Mouse (Mus musculus) limb, embryonic 10.5 days (tissue): ENCODE results near the gene Slfn14. TPM values are rescaled to one million over a fixed set of nuclear protein-coding genes. Genes with fewer than 3 reads are reported as not detected.
"Not testable (repeated sequence)": the region's sequence is repeated elsewhere in the genome, so short reads cannot be mapped to it uniquely, and the experiment has no call there.

Experiments used
- DNase-seq: peaks from one replicate; pipeline ENCODE4 v3.0.0-alpha.2; 2017; ENCODE audit warnings: low spot score
- H3K27ac ChIP-seq: fragments of 300-500 bp; sonication (generic); 2 replicates; pipeline ENCODE4 v1.5.1; 2016; ENCODE audit warnings: mild to moderate bottlenecking
- H3K27me3 ChIP-seq: fragments of 300-500 bp; sonication (generic); 2 replicates; pipeline ENCODE4 v1.6.1; 2016; ENCODE audit warnings: low read depth, mild to moderate bottlenecking; ENCODE audit not compliant: poor library complexity, severe bottlenecking
- H3K36me3 ChIP-seq: fragments of 300-500 bp; sonication (generic); 2 replicates; pipeline ENCODE4 v1.6.1; 2016; ENCODE audit warnings: mild to moderate bottlenecking, moderate library complexity
- H3K4me1 ChIP-seq: fragments of 300-500 bp; sonication (generic); 2 replicates; pipeline ENCODE4 v1.6.1; 2016
- H3K4me3 ChIP-seq: fragments of 300-500 bp; sonication (generic); 2 replicates; pipeline ENCODE4 v1.5.1; 2016; ENCODE audit warnings: mild to moderate bottlenecking, moderate library complexity
- H3K9me3 ChIP-seq: fragments of 300-500 bp; sonication (generic); replicated peaks from 2 replicates; pipeline ENCODE4 v1.6.1; 2016; ENCODE audit warnings: mild to moderate bottlenecking
- WGBS: fragments of 180-500 bp; shearing (Covaris S2); methylation state at CpG from one replicate; pipeline ENCODE4 v1.1.7; 2016; 5-methylcytosine and 5-hydroxymethylcytosine counted together
- polyA plus RNA-seq: library from polyadenylated mRNA; unstranded; fragments of >200 nt; fragmentation: Nextera tagmentation; extraction: Ambion mirVana; gene quantifications from 2 replicates; pipeline ENCODE4 v1.2.1, GENCODE M21; 2016

Gene Slfn14
- polyA plus RNA-seq = 0.08 and 0.15 TPM in 2 replicates

DNA sequence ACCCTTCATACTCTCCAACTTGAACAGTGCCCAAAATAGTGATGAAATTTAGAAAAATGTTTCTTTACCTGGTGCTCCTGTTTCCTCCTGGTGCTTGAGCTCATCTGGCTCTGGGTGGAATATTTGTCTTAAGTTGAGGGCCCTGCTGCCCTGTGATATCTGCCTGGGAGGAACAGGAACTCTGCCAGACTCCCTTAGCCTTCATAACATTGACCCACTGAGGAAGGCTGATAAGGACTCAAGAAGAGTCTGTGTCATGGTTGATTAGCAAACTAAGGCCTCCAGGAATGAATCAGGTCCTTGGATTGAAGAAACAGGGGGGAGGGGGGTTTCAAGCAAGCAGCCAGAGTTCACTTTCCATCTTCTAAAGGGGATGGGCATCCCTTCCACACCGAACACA is at the start of gene Slfn14:
Gene Slfn14, minus strand, starts transcription at position 161 of the 400 bp plus-strand sequence.
- Histone ChIP-seq H3K27ac (no peak within 1 kb of the TSS), H3K36me3 (no peaks in the 10 kb centered on the region), H3K4me1 (peaks cover 7% of the 10 kb centered on the region), H3K27me3 (no peaks in the 10 kb centered on the region), H3K9me3 (no peaks in the 10 kb centered on the region), H3K4me3 (no peak within 1 kb of the TSS)
- DNase-seq = no peak
- WGBS = 83% methylated on average over 1 of the region's 1 CpGs

DNA sequence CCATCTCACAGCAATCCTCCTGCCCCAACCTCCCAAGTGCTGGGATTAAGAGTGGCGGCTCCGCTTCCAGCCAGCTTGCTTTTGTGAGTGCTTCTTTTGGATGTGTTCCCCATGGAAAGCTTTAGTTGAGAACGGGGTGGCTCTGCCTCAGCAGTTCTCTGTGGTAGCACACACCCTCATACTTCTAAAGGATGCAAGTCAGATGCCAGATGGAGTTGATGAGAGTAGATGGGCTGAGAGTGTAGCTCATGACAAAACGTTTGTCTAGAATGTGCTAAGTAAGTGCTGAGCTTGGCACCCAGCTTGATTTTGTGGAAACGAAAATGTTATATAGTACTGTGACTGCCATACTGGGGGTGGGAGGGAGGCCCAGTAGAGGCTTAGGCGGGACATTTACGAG is 49.3 kb upstream of the Slfn14 start:
- Histone ChIP-seq H3K36me3 (peaks cover 83% of the 10 kb centered on the region), H3K4me1 (no peaks in the 10 kb centered on the region), H3K27me3 (no peaks in the 10 kb centered on the region), H3K4me3 (no peak overlapping the region), H3K9me3 (no peaks in the 10 kb centered on the region), H3K27ac (no peak overlapping the region)
- no peak for DNase-seq
- WGBS = 90% methylated on average over 7 of the region's 7 CpGs

DNA sequence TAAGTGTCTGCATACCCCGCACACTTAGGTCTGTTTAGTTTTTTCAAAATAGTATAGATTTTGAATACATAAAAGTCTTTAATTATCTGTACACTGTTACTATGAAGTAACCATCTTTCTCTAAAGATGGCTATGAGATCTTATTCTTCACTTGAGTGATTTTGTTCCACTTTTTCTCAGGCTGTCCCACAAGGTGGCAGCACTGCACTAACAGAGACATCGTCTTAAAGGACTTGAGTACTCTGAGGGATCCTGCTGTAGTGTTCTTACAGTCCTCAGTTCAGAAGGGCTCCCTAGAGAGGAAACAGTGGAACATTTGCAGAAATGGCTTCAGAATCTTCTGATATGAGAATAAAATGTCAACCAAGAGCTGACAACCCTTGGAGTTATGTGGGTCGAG is 40.9 kb upstream of the Slfn14 start:
- peak; percentile 34 for DNase-seq
- Histone ChIP-seq H3K4me1 (no peaks in the 10 kb centered on the region), H3K27me3 (no peaks in the 10 kb centered on the region), H3K4me3 (no peak overlapping the region), H3K36me3 (peaks cover 76% of the 10 kb centered on the region), H3K9me3 (no peaks in the 10 kb centered on the region), H3K27ac (no peak overlapping the region)
- WGBS = 63% methylated on average over 3 of the region's 3 CpGs

DNA sequence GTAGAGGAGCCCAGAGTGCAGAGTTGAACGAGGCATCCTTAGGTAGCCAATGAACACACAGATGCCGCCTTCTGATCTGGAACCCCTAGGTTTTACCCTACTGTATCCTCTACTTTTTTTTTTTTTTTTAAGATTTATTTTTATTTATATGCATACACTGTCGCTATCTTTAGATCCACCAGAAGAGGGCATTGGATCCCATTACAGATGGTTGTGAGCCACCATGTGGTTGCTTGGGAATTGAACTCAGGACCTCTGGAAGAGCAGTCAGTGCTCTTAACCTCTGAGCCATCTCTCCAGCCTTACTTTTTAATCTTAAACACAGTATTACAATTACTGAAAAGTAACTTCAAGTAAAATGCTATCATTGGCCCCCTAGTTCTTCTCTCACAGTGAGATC is 40.2 kb upstream of the Slfn14 start:
- 89% methylated on average over 3 of the region's 3 CpGs for WGBS
- not testable (repeated sequence) for H3K27me3 ChIP-seq, DNase-seq, H3K9me3 ChIP-seq, H3K4me1 ChIP-seq, H3K27ac ChIP-seq, H3K4me3 ChIP-seq
- peaks cover 82% of the 10 kb centered on the region for H3K36me3 ChIP-seq

DNA sequence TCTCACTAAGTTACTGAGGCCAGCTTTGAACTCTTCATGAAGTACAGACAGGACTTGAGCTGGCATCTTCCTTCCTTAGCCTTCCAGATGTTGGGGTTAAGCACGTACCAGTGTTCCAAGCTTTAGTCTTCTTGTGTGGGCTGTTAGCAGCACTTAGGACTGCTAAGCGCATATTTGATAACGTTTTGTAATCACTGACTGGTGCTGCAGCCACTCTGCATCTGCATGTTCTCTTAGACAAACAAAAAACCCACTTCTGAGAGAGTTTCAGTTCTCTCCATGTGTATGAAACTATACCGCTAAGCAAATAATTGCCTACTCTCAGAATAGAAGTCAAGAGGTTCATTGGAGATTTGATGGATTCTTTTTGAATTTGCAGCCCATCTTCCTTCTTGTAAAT is 32.5 kb upstream of the Slfn14 start:
- H3K27ac ChIP-seq = no peak overlapping the region
- no peaks in the 10 kb centered on the region for H3K4me1 ChIP-seq
- no peaks in the 10 kb centered on the region for H3K9me3 ChIP-seq
- 91% methylated on average over 4 of the region's 4 CpGs for whole genome bisulfite sequencing
- H3K36me3 ChIP-seq = peaks cover 94% of the 10 kb centered on the region
- no peak overlapping the region for H3K4me3 ChIP-seq
- DNase-seq = no peak
- H3K27me3 ChIP-seq = no peaks in the 10 kb centered on the region

DNA sequence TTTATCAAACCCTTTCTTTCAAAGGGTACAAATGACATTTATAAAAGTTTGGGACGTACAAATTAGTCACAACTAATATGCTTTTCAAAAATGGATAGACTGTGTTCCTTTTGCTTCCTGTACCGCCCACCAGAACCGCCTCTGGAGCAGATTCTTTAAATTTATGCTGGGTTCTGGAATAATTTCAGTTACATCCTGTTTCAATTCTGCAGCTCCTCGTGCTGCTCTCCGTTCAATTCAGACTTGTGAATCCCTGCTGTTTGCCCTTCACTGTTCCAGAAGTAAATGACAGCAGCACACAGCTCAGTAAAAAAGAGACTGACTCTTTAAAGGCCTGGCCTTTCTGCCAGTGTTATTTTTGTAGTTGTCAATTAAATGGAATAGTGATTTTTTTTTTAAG is 25.9 kb upstream of the Slfn14 start:
- H3K36me3 ChIP-seq = peaks cover 64% of the 10 kb centered on the region
- H3K9me3 ChIP-seq = no peaks in the 10 kb centered on the region
- 86% methylated on average over 5 of the region's 5 CpGs for WGBS
- H3K27me3 ChIP-seq = no peaks in the 10 kb centered on the region
- no peaks in the 10 kb centered on the region for H3K4me1 ChIP-seq
- H3K27ac ChIP-seq = no peak overlapping the region
- H3K4me3 ChIP-seq = no peak overlapping the region
- no peak for DNase-seq

DNA sequence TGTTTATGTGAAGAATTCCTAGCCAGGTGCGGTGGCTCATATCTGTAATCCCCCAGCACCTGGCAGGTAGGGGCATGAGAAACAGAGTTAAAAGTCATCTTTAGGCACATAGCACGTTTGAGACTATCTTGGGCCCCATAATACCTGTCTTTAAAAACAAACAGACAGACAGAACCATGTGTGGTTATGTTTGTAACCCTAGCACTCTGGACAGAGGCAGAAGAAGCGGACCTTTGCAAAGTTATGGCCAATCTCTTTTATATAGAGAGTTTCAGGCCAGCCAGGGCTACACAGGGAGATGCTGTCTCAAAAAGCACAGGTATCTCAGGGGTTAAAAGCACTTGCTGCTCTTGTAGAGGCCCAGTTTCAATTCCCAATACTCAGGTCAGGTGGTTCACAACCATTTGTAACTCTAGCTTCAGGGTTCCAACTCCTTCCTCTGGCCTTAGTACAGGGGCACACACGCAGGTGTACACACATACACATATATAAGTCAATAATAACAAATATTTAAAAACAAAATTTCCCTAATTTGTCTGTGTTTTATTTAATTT is 20.3 kb upstream of the Slfn14 start:
- DNase-seq = no peak
- Histone ChIP-seq H3K36me3 (peaks cover 27% of the 10 kb centered on the region), H3K27me3 (no peaks in the 10 kb centered on the region), H3K27ac (no peak overlapping the region), H3K9me3 (no peaks in the 10 kb centered on the region), H3K4me1 (peaks cover 22% of the 10 kb centered on the region), H3K4me3 (no peak overlapping the region)
- 82% methylated on average over 4 of the region's 4 CpGs for WGBS

DNA sequence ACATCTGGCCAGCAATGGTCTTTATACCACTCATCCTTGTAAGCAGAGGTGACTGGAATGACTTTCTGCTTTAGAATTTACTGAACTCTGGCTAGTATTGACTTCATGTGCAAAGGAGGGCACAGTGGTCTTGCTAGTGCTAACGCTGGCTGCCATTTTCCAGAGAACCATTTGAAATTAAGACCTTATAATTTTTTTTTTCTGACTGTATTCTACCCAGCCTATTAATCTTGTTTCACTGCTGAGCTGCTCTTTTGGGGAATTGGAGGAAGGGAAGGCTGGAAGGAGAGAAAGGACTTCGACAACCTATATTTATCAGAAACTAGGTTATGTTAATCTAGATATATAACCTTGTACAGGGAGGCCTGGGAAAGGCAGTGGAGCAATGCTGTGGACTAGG is 18.0 kb upstream of the Slfn14 start:
- Histone ChIP-seq H3K4me3 (no peak overlapping the region), H3K9me3 (no peaks in the 10 kb centered on the region), H3K4me1 (peaks cover 22% of the 10 kb centered on the region), H3K36me3 (peaks cover 20% of the 10 kb centered on the region), H3K27ac (no peak overlapping the region), H3K27me3 (no peaks in the 10 kb centered on the region)
- 93% methylated on average over 2 of the region's 2 CpGs for WGBS
- no peak for DNase-seq

DNA sequence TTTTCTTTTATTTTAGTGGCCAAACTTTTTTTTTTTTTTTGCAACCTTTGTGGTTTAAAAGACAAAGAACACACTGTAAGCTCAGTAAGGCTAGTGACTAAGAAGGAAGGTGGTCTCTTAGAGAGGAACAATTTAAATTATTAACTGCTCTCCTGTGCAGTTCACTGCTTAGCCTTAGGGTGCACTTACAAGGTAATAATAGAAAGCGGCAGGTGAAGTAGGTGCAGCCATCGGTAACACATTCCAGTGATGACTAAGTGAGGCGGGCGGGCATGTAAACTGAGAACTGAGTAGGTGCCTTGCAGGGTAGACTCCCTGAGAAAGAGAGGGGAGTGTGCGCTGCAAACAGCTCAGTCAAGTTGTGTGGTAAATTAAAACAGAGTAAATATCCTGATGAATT is 17.2 kb upstream of the Slfn14 start:
- whole genome bisulfite sequencing = 58% methylated on average over 5 of the region's 5 CpGs

DNA sequence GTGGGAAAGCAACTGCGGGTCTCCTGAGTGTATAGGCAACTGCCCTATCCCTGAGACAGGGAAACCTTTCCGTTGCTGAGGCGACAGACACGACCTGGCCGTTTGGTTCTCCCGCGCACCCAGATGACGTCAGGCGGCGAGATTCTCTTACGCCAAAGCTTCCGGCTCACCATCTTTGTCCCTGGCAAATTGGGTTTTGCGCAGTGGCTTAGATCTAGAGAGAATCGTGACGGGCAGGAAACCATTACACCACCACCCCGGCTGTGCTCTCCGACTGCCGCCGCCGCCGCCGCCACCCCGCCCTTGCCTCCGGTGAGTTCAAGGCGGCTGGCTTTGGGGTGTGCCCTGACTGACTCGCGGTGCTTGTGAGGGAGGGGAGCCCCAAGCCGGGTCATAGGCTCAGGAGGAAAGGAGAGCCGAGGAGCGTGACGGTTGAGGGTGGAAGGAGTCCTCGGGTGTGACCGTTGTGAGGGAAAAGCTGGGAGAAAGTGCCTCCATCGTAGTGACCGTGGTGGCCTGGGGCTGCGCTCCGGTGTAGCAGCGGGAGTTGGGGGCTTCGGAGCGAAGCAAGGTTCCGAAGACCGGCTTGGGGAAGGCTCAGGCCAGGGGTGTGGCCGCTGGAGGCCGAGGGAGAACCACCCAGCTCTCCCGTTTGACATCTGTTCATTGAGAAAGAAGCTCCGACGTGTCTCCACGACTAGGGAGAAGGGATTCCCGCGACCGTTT is 16.2 kb upstream of the Slfn14 start, which contains the start of gene Pex12:
Gene Pex12, minus strand, starts transcription at position 61 of the 726 bp plus-strand sequence.
- Histone ChIP-seq H3K9me3 (no peaks in the 10 kb centered on the region), H3K27me3 (no peaks in the 10 kb centered on the region), H3K4me3 (peak within 1 kb of the TSS; percentile 94), H3K27ac (peak within 1 kb of the TSS; percentile 93), H3K4me1 (peaks cover 31% of the 10 kb centered on the region), H3K36me3 (0 out of 2 replicates have a peak, but pooled peaks cover 4% of the 10 kb centered on the region)
- WGBS = under 1% methylated on average over 51 of the region's 51 CpGs
- peak; percentile 98 for DNase-seq

More for the DNA sequence above, 17.2 kb upstream of the Slfn14 start:
- H3K4me3 ChIP-seq = peak overlapping the region; percentile 94
- peaks cover 13% of the 10 kb centered on the region for H3K36me3 ChIP-seq
- H3K4me1 ChIP-seq = peaks cover 22% of the 10 kb centered on the region
- no peaks in the 10 kb centered on the region for H3K27me3 ChIP-seq
- H3K27ac ChIP-seq = no peak overlapping the region
- DNase-seq = no peak
- H3K9me3 ChIP-seq = no peaks in the 10 kb centered on the region

DNA sequence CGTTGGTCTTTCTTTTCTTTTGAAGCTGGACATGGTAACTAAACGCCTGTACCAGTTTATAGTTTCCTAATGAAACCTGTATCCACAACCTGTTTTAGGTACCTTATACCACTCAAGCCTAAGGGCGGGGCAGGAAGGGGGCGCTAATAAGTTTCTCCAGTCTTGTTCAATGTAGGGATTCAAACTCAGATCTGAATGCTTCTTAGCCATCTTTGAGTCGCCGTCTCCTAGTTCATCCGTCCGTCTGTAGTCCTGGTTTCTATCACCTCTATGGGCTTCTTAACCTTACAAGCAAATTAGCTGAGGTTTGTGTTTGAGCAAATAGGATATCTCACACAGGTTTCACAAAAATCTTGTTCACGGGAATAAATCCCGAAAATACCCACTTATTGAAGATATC is 15.6 kb upstream of the Slfn14 start:
- no peak for DNase-seq
- peaks cover 10% of the 10 kb centered on the region for H3K36me3 ChIP-seq
- H3K4me1 ChIP-seq = peaks cover 36% of the 10 kb centered on the region
- H3K27ac ChIP-seq = peak overlapping the region; percentile 93
- H3K27me3 ChIP-seq = no peaks in the 10 kb centered on the region
- no peaks in the 10 kb centered on the region for H3K9me3 ChIP-seq
- H3K4me3 ChIP-seq = peak overlapping the region; percentile 94
- WGBS = 8% methylated on average over 10 of the region's 10 CpGs

DNA sequence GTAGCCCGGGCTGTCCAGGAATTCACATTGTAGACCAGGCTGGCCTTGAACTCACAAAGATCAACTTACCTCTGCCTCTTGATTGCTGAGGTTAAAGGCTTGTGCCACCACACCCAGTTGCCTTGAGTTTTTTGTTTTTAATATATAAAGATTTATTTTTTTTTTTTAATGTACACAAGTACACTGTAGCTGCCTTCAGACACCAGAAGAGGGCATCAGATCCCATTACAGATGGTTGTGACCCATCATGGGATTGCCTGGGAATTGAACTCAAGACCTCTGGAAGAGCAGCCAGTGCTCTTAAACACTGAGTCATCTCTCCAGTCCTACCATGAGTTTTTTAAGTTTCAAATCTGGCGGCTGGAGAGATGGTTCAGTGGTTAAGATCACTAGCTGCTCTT is 14.9 kb upstream of the Slfn14 start:
- Histone ChIP-seq H3K4me3 (no peak overlapping the region), H3K36me3 (peaks cover 17% of the 10 kb centered on the region), H3K27me3 (no peaks in the 10 kb centered on the region), H3K9me3 (no peaks in the 10 kb centered on the region), H3K4me1 (peaks cover 36% of the 10 kb centered on the region), H3K27ac (no peak overlapping the region)
- DNase-seq = no peak
- WGBS = 59% methylated on average over 2 of the region's 2 CpGs

DNA sequence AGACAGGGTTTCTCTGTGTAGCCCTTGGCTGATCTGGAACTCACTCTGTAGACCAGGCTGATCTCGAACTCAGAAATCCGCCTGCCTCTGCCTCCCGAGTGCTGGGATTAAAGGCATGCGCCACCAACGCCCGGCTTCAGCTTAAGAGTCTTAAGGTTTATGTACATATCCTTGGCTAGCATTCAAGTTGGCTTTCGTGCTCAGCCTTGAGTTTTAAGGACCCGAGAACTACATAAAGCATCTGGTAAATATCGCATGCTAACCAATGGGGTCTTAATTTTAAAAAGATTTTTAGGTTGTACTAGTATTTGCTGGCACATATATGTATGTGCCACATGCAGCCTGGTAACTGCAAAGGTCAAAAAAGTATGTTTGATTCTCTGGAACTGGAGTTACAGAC is 13.2 kb upstream of the Slfn14 start:
- Histone ChIP-seq H3K9me3 (no peaks in the 10 kb centered on the region), H3K27me3 (no peaks in the 10 kb centered on the region), H3K27ac (no peak overlapping the region), H3K4me1 (peaks cover 35% of the 10 kb centered on the region), H3K36me3 (peaks cover 34% of the 10 kb centered on the region), H3K4me3 (peak overlapping the region; percentile 85; the same call in 1 of the 2 replicates)
- no peak for DNase-seq
- WGBS = 94% methylated on average over 9 of the region's 9 CpGs
